Mouse (Mus musculus) neural tube, embryonic 13.5 days (tissue): Measurements from ENCODE around the gene Golga4. TPM values are rescaled to one million over a fixed set of nuclear protein-coding genes. Genes with fewer than 3 reads are reported as not detected.

Source experiments
- ATAC-seq: fragments of 200-750 bp; cut with Nextera tagmentation; 2 replicates; pipeline ENCODE4 v1.8.0; 2017; ENCODE audit warnings: low read depth, mild to moderate bottlenecking, moderate TSS enrichment, moderate library complexity
- H3K27ac ChIP-seq: fragments of 300-500 bp; sonication (generic); replicated peaks from 2 replicates; pipeline ENCODE4 v1.5.1; 2015; ENCODE audit warnings: moderate library complexity, mild to moderate bottlenecking, inconsistent platforms
- H3K27me3 ChIP-seq: fragments of 300-500 bp; sonication (generic); 2 replicates; pipeline ENCODE4 v1.6.1; 2015; ENCODE audit warnings: mild to moderate bottlenecking, inconsistent platforms
- H3K36me3 ChIP-seq: fragments of 300-500 bp; sonication (generic); 2 replicates; pipeline ENCODE4 v1.6.1; 2015; ENCODE audit warnings: mild to moderate bottlenecking, inconsistent platforms
- H3K4me1 ChIP-seq: fragments of 300-500 bp; sonication (generic); replicated peaks from 2 replicates; pipeline ENCODE4 v1.6.1; 2015; ENCODE audit warnings: inconsistent platforms
- H3K4me2 ChIP-seq: fragments of 300-500 bp; sonication (generic); 2 replicates; pipeline ENCODE4 v1.6.1; 2015; ENCODE audit warnings: inconsistent platforms, mild to moderate bottlenecking, moderate library complexity
- H3K4me3 ChIP-seq: fragments of 300-500 bp; sonication (generic); 2 replicates; pipeline ENCODE4 v1.5.1; 2015; ENCODE audit warnings: mild to moderate bottlenecking, inconsistent platforms
- H3K9ac ChIP-seq: fragments of 300-500 bp; sonication (generic); 2 replicates; pipeline ENCODE4 v1.6.1; 2015; ENCODE audit warnings: moderate library complexity, mild to moderate bottlenecking, inconsistent platforms
- H3K9me3 ChIP-seq: fragments of 300-500 bp; sonication (generic); 2 replicates; pipeline ENCODE4 v1.6.1; 2016; ENCODE audit warnings: inconsistent platforms
- WGBS: fragments of 180-500 bp; shearing (Covaris S2); methylation state at CpG from one replicate; pipeline ENCODE4 v1.1.7; 2015; 5-methylcytosine and 5-hydroxymethylcytosine counted together
- polyA plus RNA-seq: library from polyadenylated mRNA; unstranded; fragments of >200 nt; fragmentation: Nextera tagmentation; extraction: Ambion mirVana; gene quantifications from 2 replicates; pipeline ENCODE4 v1.2.1, GENCODE M21; 2015

The Golga4 gene
- polyA plus RNA-seq, 1 experiment from 2014 or later, result 49.3 TPM

GRCm38 (mm10) chr9:118492932-118493698 lies 13.0 kb upstream of the Golga4 start:
- Histone ChIP-seq H3K36me3 (no peaks in the 10 kb centered on the region), H3K4me2 (no peak overlapping the region), H3K4me3 (no peak overlapping the region), H3K9me3 (no peaks in the 10 kb centered on the region), H3K4me1 (peaks cover 14% of the 10 kb centered on the region), H3K27ac (no peak overlapping the region), H3K9ac (no peak overlapping the region), H3K27me3 (peaks cover 43% of the 10 kb centered on the region)
- 92% methylated on average over 8 of the region's 8 CpGs for WGBS
- ATAC-seq, result no peak

GRCm38 (mm10) chr9:118494106-118494505 lies 12.0 kb upstream of the Golga4 start:
- no peak overlapping the region for H3K27ac ChIP-seq
- ATAC-seq, result no peak

GRCm38 (mm10) chr9:118495933-118496332 lies 10.1 kb upstream of the Golga4 start:
- H3K9me3 ChIP-seq, result no peaks in the 10 kb centered on the region
- no peak for ATAC-seq
- 90% methylated on average over 3 of the region's 3 CpGs for WGBS

More at GRCm38 (mm10) chr9:118494106-118494505, 12.0 kb upstream of the Golga4 start:
- peaks cover 33% of the 10 kb centered on the region for H3K27me3 ChIP-seq
- H3K36me3 ChIP-seq, result no peaks in the 10 kb centered on the region
- 95% methylated on average over 5 of the region's 5 CpGs for WGBS
- H3K4me2 ChIP-seq, result no peak overlapping the region
- H3K4me1 ChIP-seq, result peaks cover 4% of the 10 kb centered on the region
- H3K9ac ChIP-seq, result no peak overlapping the region
- no peak overlapping the region for H3K4me3 ChIP-seq
- H3K9me3 ChIP-seq, result no peaks in the 10 kb centered on the region

GRCm38 (mm10) chr9:118496952-118497351 lies 9.1 kb upstream of the Golga4 start:
- Histone ChIP-seq H3K4me2 (no peak overlapping the region), H3K4me3 (no peak overlapping the region), H3K9me3 (no peaks in the 10 kb centered on the region), H3K27ac (no peak overlapping the region), H3K36me3 (no peaks in the 10 kb centered on the region), H3K4me1 (no peaks in the 10 kb centered on the region), H3K27me3 (peaks cover 9% of the 10 kb centered on the region), H3K9ac (no peak overlapping the region)
- WGBS, result 90% methylated on average over 3 of the region's 3 CpGs
- no peak for ATAC-seq

More at GRCm38 (mm10) chr9:118495933-118496332, 10.1 kb upstream of the Golga4 start:
- Histone ChIP-seq H3K4me2 (no peak overlapping the region), H3K4me1 (no peaks in the 10 kb centered on the region), H3K27me3 (peaks cover 18% of the 10 kb centered on the region), H3K4me3 (no peak overlapping the region), H3K27ac (no peak overlapping the region), H3K9ac (no peak overlapping the region), H3K36me3 (no peaks in the 10 kb centered on the region)

- no peak overlapping the region for H3K4me3 ChIP-seq
- no peaks in the 10 kb centered on the region for H3K9me3 ChIP-seq
- no peaks in the 10 kb centered on the region for H3K27me3 ChIP-seq
- no peak overlapping the region for H3K27ac ChIP-seq
- ATAC-seq, result no peak
- no peaks in the 10 kb centered on the region for H3K36me3 ChIP-seq
- no peak overlapping the region for H3K9ac ChIP-seq
- WGBS, result 76% methylated on average over 7 of the region's 7 CpGs
- no peak overlapping the region for H3K4me2 ChIP-seq
- H3K4me1 ChIP-seq, result no peaks in the 10 kb centered on the region
These were observed 8.0 kb upstream of the Golga4 start for GRCm38 (mm10) chr9:118498061-118498460.

GRCm38 (mm10) chr9:118500963-118501362 lies 5.1 kb upstream of the Golga4 start:
- 79% methylated on average over 6 of the region's 6 CpGs for whole genome bisulfite sequencing
- ATAC-seq, result no peak

GRCm38 (mm10) chr9:118504656-118505055 lies 1.4 kb upstream of the Golga4 start:
- Histone ChIP-seq H3K36me3 (no peaks in the 10 kb centered on the region), H3K4me2 (no peak overlapping the region), H3K9ac (no peak overlapping the region), H3K4me3 (no peak overlapping the region), H3K4me1 (peaks cover 27% of the 10 kb centered on the region), H3K9me3 (no peaks in the 10 kb centered on the region), H3K27ac (no peak overlapping the region), H3K27me3 (no peaks in the 10 kb centered on the region)
- WGBS, result 97% methylated on average over 3 of the region's 3 CpGs
- no peak for ATAC-seq

More at GRCm38 (mm10) chr9:118500963-118501362, 5.1 kb upstream of the Golga4 start:
- H3K4me3 ChIP-seq, result no peak overlapping the region
- no peaks in the 10 kb centered on the region for H3K27me3 ChIP-seq
- no peaks in the 10 kb centered on the region for H3K36me3 ChIP-seq
- H3K27ac ChIP-seq, result no peak overlapping the region
- no peak overlapping the region for H3K4me2 ChIP-seq
- H3K9me3 ChIP-seq, result no peaks in the 10 kb centered on the region
- H3K4me1 ChIP-seq, result no peaks in the 10 kb centered on the region
- no peak overlapping the region for H3K9ac ChIP-seq

- WGBS, result under 1% methylated on average over 57 of the region's 57 CpGs
- Histone ChIP-seq H3K9me3 (no peaks in the 10 kb centered on the region), H3K27ac (peak overlapping the region; percentile 78), H3K27me3 (no peaks in the 10 kb centered on the region), H3K4me1 (peaks cover 44% of the 10 kb centered on the region), H3K9ac (peak overlapping the region; percentile 95), H3K36me3 (0 out of 2 replicates have a peak, but pooled peaks cover 5% of the 10 kb centered on the region), H3K4me2 (peak overlapping the region; percentile 99), H3K4me3 (peak overlapping the region; percentile 93)
- peak; percentile 72 for ATAC-seq
These were observed 551 bp downstream of the Golga4 start for GRCm38 (mm10) chr9:118506404-118507231.

GRCm38 (mm10) chr9:118507552-118507951 lies 1.5 kb downstream of the Golga4 start:
- Histone ChIP-seq H3K36me3 (0 out of 2 replicates have a peak, but pooled peaks cover 5% of the 10 kb centered on the region), H3K4me2 (peak overlapping the region; percentile 99), H3K27ac (no peak overlapping the region), H3K4me1 (peaks cover 45% of the 10 kb centered on the region), H3K4me3 (peak overlapping the region; percentile 93), H3K9me3 (no peaks in the 10 kb centered on the region), H3K9ac (peak overlapping the region; percentile 55), H3K27me3 (no peaks in the 10 kb centered on the region)
- 79% methylated on average over 6 of the region's 6 CpGs for WGBS
- no peak for ATAC-seq

GRCm38 (mm10) chr9:118508601-118509000 lies 2.5 kb downstream of the Golga4 start:
- Histone ChIP-seq H3K4me2 (no peak overlapping the region), H3K27ac (no peak overlapping the region), H3K9ac (peak overlapping the region; percentile 42; the same call in 1 of the 2 replicates), H3K9me3 (no peaks in the 10 kb centered on the region), H3K4me3 (no peak overlapping the region), H3K4me1 (peaks cover 45% of the 10 kb centered on the region), H3K27me3 (no peaks in the 10 kb centered on the region), H3K36me3 (0 out of 2 replicates have a peak, but pooled peaks cover 5% of the 10 kb centered on the region)
- 88% methylated on average over 7 of the region's 7 CpGs for WGBS
- no peak for ATAC-seq

- Histone ChIP-seq H3K4me2 (no peak overlapping the region), H3K27ac (no peak overlapping the region), H3K4me3 (no peak overlapping the region), H3K9me3 (no peaks in the 10 kb centered on the region), H3K36me3 (peaks cover 24% of the 10 kb centered on the region), H3K9ac (no peak overlapping the region), H3K27me3 (no peaks in the 10 kb centered on the region), H3K4me1 (peaks cover 45% of the 10 kb centered on the region)
- WGBS, result 81% methylated on average over 15 of the region's 15 CpGs
- ATAC-seq, result no peak
These were observed 5.0 kb downstream of the Golga4 start for GRCm38 (mm10) chr9:118510941-118511690.
